Mouse (Mus musculus): ENCODE results near the gene Prox1.

GRCm38 (mm10) chr1:190154292-190154691 lies 16.2 kb downstream of the Prox1 start:
- TF ChIP-seq HCFC1 (IDR thresholded peaks at IDR 0.05; ENCODE audit: borderline replicate concordance, insufficient read depth, low read length) (no peak), ZNF384 (IDR thresholded peaks at IDR 0.05; ENCODE audit: low read depth, low read length) (no peak), CHD2 (IDR thresholded peaks at IDR 0.05; ENCODE audit: low read depth, low read length) (no peak), MAFK (IDR thresholded peaks at IDR 0.05; ENCODE audit: insufficient read depth, low read depth, low read length) (no peak), ZC3H11A (IDR thresholded peaks at IDR 0.05; ENCODE audit: borderline replicate concordance, low read depth, low read length) (no peak)
